Mouse (Mus musculus) heart, adult 8-10 months (tissue): ENCODE data around the gene Zcchc24. TPM values are rescaled to one million over a fixed set of nuclear protein-coding genes. Genes with fewer than 3 reads are reported as not detected.
A peak's percentile ranks its signal among the peaks of the same experiment; 100 is the strongest.
"Not testable (repeated sequence)": the region's sequence is repeated elsewhere in the genome, so short reads cannot be mapped to it uniquely, and the experiment has no call there.

ENCODE experiments used
- DNase-seq: peaks from one replicate; pipeline ENCODE4 v3.0.0; 2022; ENCODE audit warnings: low spot score
- total RNA-seq, 4 experiments: library from RNA; stranded (reverse); gene quantifications; 2 replicates each; pipeline ENCODE4 v1.2.4; 2022

Gene Zcchc24
- 10 to 100 TPM; 28.3 to 37.1 (median 32.0) TPM for total RNA-seq

- peak; percentile 91 for DNase-seq
Measured at GRCm38 (mm10) chr14:25768915-25769625, at the start of gene Zcchc24. Zcchc24 (minus strand) TSS chr14:25769039.

GRCm38 (mm10) chr14:25816416-25816815 lies 47.6 kb upstream of the Zcchc24 start:
- peak; percentile 61 for DNase-seq

DNA sequence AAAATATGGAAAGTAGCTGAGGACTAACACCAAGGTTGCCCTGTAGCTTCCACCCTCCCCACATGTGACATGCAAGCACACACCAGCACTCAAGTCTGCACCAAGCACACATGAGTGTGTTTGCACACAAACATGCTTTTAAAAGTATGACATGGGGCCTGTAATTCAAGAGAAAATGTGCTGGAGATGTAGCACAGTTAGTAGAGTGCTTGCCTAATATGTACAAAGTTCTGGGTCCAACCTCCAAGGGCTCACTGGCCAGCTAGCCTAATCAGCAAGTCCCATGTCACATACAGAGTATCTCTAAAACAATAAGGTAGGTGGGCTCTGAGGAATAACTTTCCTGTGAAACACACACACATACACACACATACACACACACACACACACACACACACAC lies 45.3 kb upstream of the Zcchc24 start:
- DNase-seq: no peak

DNA sequence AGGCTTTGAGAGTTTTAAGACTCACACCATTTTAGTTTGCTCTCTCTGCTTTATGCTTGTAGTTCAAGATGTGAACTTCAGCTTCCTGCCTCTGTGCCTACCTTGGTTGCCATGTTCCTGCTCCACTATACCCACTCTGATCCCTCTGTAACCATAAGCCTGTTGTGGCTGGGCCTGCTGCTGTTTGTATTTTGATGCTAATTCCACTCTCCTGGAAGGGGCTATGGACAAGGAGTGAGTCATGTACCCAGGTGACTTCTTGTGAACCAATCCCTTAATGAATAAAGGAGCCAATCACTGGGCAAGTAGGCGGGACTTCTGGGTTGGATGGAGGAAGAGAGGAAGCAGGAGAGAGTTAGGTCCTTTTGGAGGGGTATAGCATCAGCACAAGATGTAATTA lies 42.2 kb upstream of the Zcchc24 start:
- DNase-seq: not testable (repeated sequence)

DNA sequence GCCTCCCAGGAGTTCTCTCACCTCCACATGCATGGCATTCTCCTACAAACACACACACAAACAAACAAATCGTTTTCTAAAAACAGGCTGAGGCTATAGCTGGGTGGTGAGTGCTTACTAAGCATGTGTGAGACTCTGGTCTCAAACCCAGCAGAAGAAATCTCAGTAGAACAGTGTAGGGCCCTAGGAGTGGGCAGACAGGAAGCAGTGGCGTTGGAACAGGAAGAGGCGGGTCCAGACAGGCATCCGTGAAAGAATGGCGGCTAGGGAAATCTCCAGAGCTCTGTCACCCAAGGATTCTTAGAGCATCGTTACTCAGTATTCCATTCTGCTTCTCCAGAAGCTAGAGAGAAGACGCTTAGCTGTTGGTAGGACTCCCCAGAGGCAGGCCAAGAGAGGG lies 37.7 kb upstream of the Zcchc24 start:
- DNase-seq: no peak

DNA sequence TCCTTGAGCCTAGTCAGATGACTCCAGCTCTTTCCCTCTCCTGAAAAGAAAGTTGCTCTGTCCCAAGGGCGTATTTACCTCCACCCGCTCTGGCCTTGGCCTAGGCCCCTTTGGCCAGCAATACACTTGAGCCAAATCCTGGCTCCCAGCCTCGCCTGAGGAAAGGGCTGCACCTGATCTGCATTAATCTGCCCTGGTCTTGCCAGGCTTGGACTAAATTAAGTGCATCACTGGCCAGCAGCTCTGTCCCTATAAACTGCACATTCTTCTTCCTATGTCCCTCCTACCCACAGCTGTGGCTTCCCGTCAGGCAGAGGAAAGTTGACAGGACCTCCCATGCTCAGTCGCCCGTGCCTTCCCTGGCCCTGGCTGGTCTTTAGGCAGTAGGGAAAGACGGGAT lies 37.0 kb upstream of the Zcchc24 start:
- DNase-seq: no peak

GRCm38 (mm10) chr14:25803246-25803809 lies 34.5 kb upstream of the Zcchc24 start:
- no peak for DNase-seq

- peak; percentile 57 for DNase-seq
Measured at GRCm38 (mm10) chr14:25802511-25802910, 33.7 kb upstream of the Zcchc24 start.

DNA sequence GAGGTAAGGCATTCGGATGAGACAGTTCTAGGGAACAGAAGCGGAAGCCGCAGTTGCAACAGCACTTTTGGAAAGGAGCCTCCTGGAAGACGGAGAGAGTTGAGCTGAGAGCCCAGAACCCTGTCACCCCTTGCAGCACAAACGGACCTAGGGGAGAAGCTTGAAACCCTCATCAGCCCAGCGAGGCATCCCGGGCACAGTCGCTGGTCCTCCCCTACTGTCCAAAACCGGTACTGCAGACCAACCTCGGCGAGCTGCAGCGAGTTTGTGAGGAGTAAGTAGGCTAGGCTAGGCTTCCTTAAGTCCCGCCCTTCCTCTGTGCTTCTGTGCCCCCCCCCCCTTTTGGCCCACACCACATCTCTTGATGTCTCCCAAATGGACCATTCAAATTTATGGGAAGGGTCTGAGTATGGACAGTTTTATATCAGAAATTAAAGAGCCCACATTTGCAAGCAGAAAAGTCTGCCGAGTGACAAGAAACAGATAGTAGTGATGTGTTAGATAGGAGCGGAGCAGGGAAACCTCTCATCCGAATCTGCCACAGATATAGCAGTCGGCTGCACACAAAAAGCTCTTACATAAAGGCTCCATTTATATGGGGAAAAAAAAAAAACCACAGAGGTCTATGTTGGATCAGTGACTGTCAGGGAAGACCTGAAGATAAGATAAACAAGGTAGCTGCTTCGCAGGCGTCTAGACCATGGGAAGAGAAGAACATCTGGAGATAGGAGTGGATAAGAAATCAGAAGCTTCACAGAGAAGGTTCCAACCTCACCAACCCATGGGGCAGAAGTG lies 31.5 kb upstream of the Zcchc24 start:
- DNase-seq: peak; percentile 85

DNA sequence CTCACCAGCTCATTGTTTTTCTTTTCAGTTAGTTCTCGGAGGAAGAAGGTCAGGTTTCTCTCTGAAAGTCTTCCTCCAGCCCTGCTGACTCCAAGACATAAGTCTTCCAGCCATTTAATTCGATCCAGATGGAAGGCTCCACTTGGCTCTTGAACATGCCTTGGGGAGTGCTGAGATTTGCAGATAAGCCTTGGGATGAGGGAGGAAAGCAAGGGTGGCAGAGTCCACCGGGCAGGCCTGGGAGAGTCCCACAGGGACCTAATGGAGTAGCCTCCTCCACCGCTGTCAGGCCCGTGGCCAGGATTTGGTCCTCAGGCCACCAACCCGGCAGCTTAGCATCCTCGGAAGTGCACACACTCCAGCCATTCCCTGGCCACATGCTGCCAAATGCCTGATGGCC lies 27.8 kb upstream of the Zcchc24 start:
- no peak for DNase-seq

DNA sequence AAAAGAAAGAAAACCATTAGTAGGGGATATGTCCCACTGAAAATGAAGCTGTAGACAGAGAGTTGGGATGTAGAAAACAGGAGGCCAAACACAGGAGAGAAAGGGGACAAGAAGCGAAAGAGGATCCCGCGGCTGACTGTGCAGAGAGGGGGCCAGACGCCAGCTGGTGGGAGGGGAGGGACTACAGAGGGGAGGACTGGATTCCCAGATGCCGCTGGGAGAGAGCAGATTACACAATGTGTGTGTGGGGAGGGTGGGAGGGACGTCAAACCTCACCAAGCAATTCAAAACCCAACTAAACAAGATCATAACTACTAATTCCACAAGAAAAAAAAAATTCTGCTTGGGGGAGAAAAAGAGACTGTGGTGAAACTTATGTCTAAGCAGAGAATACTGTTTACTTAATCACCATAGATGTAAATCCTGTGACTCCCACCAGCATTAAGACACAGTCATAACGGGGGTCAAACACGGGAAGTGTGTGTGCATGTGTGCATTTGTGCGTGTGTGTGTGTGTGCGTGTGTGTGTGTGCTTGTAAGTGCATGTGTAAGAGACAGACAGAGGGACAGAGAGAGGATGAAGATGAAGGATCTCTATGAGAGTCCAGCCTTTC lies 26.8 kb upstream of the Zcchc24 start:
- peak; percentile 73 for DNase-seq

DNA sequence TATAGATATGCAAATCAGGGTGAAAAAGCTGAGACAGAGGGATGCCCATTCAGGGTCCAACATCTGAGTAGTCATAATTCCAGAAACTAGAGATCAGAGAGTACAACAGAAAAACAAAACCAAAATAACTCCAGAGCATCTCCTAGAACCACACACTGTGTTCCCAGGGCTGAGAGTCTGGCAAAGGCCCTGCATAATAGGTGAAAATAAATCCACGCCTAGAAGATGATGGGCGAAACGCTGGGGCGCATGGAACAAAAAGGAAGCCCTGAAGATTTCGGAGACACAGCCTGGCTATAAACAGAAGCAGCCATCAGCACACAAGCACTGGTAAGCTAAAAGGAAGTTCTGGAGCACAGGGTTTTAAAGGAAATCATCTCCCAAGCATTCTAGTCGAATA lies 26.2 kb upstream of the Zcchc24 start:
- DNase-seq: no peak

DNA sequence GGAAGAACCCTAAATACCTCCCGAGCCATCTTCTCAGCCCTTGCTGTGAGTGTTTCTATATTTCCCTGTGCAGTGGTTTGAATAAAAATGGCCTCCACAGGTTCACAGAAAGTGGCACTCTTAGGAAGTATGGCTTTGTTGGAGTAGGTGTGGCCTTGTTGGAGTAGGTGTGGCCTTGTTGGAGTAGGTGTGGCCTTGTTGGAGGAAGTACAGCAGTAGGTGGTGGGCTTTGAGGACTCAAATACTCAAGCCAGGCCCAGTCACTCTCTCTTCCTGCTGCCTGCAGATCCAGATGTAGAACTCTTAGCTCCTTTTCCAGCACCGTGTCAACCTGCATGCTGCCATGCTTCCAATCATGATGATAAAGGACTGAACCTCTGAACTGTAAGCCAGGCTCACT lies 25.5 kb upstream of the Zcchc24 start:
- no peak for DNase-seq

GRCm38 (mm10) chr14:25790768-25791302 lies 22.0 kb upstream of the Zcchc24 start:
- DNase-seq: no peak

GRCm38 (mm10) chr14:25789946-25790345 lies 21.1 kb upstream of the Zcchc24 start:
- no peak for DNase-seq

DNA sequence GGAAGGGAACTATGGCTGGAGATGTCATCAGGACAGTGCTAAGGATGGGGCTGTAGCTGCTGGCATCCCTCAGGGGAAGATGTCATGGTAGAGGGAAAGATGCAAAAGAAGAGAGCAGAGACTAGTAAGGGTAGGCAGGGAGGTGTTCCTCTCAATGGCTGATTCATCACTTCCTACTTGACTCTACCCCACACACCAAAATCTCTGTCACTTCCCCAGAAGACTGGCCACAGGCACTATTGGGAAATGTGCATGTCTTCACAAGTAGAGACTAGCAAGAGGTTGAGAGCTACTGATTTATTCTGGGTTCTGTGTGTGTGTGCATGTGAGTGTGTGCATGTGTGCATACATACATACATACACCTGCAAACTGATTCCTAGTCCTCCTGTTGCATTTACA lies 20.4 kb upstream of the Zcchc24 start:
- no peak for DNase-seq

DNA sequence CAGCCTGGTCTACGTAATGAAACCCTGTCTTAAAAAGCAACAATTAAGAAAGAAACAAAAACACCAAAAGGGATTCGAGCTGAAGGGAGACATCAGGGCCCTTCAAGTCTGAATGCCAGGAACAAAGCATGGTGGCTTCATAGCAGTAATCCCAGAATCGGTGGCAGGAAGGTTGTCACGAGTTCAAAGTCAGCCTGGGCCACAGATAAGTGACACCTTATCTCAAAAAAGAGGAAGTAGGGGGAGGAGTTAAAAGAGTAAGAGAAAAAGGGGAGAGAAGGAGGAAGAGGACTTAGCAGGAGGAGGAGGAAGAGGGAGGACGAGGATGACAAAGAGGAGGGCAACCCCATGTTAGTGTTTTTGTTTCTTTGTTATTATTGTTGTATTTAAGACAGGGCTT lies 19.4 kb upstream of the Zcchc24 start:
- DNase-seq: no peak

DNA sequence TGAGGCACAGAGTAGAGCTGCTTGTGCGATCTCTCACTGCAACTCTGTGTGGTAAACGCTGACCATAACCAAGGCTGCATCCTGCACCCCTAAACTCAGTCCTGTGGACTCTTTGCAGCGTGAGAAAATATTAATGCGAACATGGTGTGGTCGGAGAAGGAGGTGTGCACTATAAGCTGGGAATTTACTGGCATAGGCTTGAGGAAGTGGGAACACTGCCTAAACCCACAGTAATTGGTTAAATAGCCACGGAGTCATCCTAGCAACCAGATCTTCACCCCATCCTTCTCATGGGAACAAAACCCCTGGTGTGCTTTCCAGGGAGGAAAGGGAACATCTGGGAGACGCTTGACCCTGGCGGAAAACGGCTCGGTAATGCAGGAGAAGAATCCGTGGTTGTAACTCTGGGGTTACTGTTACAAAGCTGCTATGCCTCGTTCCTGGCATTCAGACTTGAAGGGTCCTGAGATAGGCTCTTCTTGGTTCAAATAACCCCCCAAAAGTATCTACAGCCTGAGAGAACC lies 18.6 kb upstream of the Zcchc24 start:
- DNase-seq: no peak

- DNase-seq: peak; percentile 82
Measured at GRCm38 (mm10) chr14:25786959-25787358, 18.1 kb upstream of the Zcchc24 start.

DNA sequence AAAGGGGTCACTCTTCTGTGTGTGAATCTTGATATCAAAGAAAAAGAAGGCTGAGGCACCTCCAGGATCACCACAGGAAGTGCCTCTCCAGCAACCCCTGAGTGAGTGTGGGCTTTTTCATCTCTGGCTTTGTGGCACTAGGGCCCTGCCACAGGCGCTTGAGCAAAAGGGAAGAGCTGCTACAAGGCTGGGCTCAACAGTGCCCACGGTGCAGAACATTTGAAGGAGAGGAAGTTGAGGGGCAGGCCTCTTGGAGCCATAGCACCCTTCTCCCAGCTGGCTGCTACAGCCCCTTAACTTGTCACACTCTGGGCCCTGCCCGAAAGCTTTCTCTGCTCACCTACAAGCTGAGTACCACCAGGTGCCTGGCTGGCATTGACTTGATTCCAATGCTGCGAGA lies 16.4 kb upstream of the Zcchc24 start:
- no peak for DNase-seq

DNA sequence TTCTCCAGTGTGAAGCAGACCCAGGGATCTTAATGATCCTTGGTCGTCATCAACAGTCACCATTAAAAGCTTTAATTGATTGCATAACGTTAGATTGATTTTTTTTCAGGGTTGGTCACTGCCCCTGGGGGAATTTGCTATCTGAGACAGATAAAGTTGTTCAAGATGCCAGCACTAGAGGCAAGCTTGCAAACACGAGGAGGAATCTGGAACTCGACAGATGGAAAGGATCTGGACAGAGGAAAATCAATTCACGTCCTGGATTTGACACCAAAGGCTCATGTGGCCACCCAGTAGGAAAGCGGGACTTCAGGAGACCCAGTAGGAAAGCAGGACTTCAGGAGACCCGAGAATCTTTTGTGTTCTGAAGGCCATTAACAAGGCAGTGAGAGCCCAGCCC lies 14.4 kb upstream of the Zcchc24 start:
- DNase-seq: no peak

DNA sequence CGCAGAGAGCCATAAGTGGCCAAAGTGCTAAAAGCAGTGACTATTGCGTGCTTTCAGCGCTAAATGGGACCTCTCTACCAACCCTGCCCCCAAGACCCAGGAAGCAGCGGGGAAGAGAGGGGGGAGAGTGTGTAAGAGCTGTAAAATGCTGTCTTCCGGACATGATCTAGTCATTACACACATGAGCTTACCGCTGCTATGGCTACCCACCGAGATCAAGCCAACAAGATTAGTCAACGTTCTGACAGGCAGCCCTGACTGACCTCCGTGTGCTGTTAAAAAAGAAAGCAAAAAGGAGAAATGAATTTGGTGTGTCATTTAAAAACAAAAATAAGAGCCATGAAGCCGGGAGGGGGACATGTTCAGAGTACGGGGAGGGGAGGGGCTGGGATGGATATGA lies 11.8 kb upstream of the Zcchc24 start:
- DNase-seq: no peak
